Mouse (Mus musculus): ENCODE measurements at regions not wholly inside any gene's neighbourhood (a gene's known extent, or its start where the extent isn't known, plus 50 kb on each side); places are given as distances from the start of the nearest gene placed in this dataset.

GRCm38 (mm10) chr3:56590071-56590470 is 406.6 kb upstream of the Nbea start:
- no peak for DNase-seq (ENCODE audit: low read depth, low spot score)

GRCm38 (mm10) chr3:56575422-56575821 is 391.9 kb upstream of the Nbea start:
- peak; percentile 6 for DNase-seq (ENCODE audit: low read depth, low spot score)

GRCm38 (mm10) chr3:56536178-56536577 is 352.7 kb upstream of the Nbea start:
- no peak for DNase-seq (ENCODE audit: low read depth, low spot score)

- DNase-seq (ENCODE audit: low read depth, low spot score): no peak
These were observed 320.9 kb upstream of the Nbea start for GRCm38 (mm10) chr3:56504445-56504844.

GRCm38 (mm10) chr3:56499301-56499700 is 315.8 kb upstream of the Nbea start:
- DNase-seq (ENCODE audit: low read depth, low spot score): no peak

- DNase-seq (ENCODE audit: low read depth, low spot score): no peak
These were observed 310.4 kb upstream of the Nbea start for GRCm38 (mm10) chr3:56493937-56494336.

GRCm38 (mm10) chr3:56489154-56489553 is 305.7 kb upstream of the Nbea start:
- DNase-seq (ENCODE audit: low read depth, low spot score): no peak

- no peak for DNase-seq (ENCODE audit: low read depth, low spot score)
These were observed 302.3 kb upstream of the Nbea start for GRCm38 (mm10) chr3:56485550-56486400.

- DNase-seq (ENCODE audit: low read depth, low spot score): no peak
These were observed 300.6 kb upstream of the Nbea start for GRCm38 (mm10) chr3:56484096-56484495.

- no peak for DNase-seq (ENCODE audit: low read depth, low spot score)
These were observed 299.9 kb upstream of the Nbea start for GRCm38 (mm10) chr3:56483370-56483769.

- no peak for DNase-seq (ENCODE audit: low read depth, low spot score)
These were observed 296.0 kb upstream of the Nbea start for GRCm38 (mm10) chr3:56479529-56479928.

- DNase-seq (ENCODE audit: low read depth, low spot score): no peak
These were observed 295.1 kb upstream of the Nbea start for GRCm38 (mm10) chr3:56478544-56479140.

GRCm38 (mm10) chr3:56475529-56476527 is 292.3 kb upstream of the Nbea start:
- DNase-seq (ENCODE audit: low read depth, low spot score): no peak

- DNase-seq (ENCODE audit: low read depth, low spot score): no peak
These were observed 289.1 kb upstream of the Nbea start for GRCm38 (mm10) chr3:56472651-56473050.

- DNase-seq (ENCODE audit: low read depth, low spot score): no peak
These were observed 288.3 kb upstream of the Nbea start for GRCm38 (mm10) chr3:56471823-56472222.

GRCm38 (mm10) chr3:56471185-56471584 is 287.7 kb upstream of the Nbea start:
- DNase-seq (ENCODE audit: low read depth, low spot score): no peak

GRCm38 (mm10) chr3:56457625-56458024 is 274.1 kb upstream of the Nbea start:
- DNase-seq (ENCODE audit: low read depth, low spot score): no peak

- DNase-seq (ENCODE audit: low read depth, low spot score): no peak
These were observed 272.8 kb upstream of the Nbea start for GRCm38 (mm10) chr3:56456317-56456716.

GRCm38 (mm10) chr3:56438900-56439299 is 255.4 kb upstream of the Nbea start:
- DNase-seq (ENCODE audit: low read depth, low spot score): no peak

- no peak for DNase-seq (ENCODE audit: low read depth, low spot score)
These were observed 254.7 kb upstream of the Nbea start for GRCm38 (mm10) chr3:56438020-56438747.

- DNase-seq (ENCODE audit: low read depth, low spot score): no peak
These were observed 253.6 kb upstream of the Nbea start for GRCm38 (mm10) chr3:56437058-56437457.

Data from CD4-positive helper T cell, adult 2 months (primary cell).